Mouse (Mus musculus) hematopoietic stem cell, adult 5-6 weeks (primary cell): Measurements from ENCODE around the gene Meiob. TPM values are rescaled to one million over a fixed set of nuclear protein-coding genes. Genes with fewer than 3 reads are reported as not detected.

Experiments used
- ATAC-seq, 2 experiments: fragments of 125-278 bp in 1 of 2; replicated peaks in 1 of 2; 2 replicates each; pipeline ENCODE4 v1.8.0; 2016 to 2017; ENCODE audit warnings: inconsistent platforms in 2 of 2, mild to moderate bottlenecking in 2 of 2, moderate number of reproducible peaks in 2 of 2, low read depth in 1 of 2, moderate TSS enrichment in 1 of 2; ENCODE audit not compliant: low FRiP score in 2 of 2, poor library complexity in 2 of 2, severe bottlenecking in 2 of 2, insufficient read depth in 1 of 2, low TSS enrichment in 1 of 2
- total RNA-seq: library from RNA; stranded (forward); fragments of 172-1452, 232-1000 nt; gene quantifications from 2 replicates; pipeline ENCODE4 v1.2.3, GENCODE M21; 2017

Gene Meiob
- total RNA-seq, 1 experiment from 2014 or later: not detected

- no peak for ATAC-seq
Measured at GRCm38 (mm10) chr17:24815256-24815655, 11.2 kb downstream of the Meiob start.

GRCm38 (mm10) chr17:24817503-24817902 is 13.4 kb downstream of the Meiob start:
- no peak for ATAC-seq

GRCm38 (mm10) chr17:24818172-24818571 is 14.1 kb downstream of the Meiob start:
- ATAC-seq: no peak

- no peak for ATAC-seq
Measured at GRCm38 (mm10) chr17:24819469-24819868, 15.4 kb downstream of the Meiob start.

- ATAC-seq: no peak
Measured at GRCm38 (mm10) chr17:24821351-24822280, 17.5 kb downstream of the Meiob start.

- no peak for ATAC-seq
Measured at GRCm38 (mm10) chr17:24839842-24840241, 35.8 kb downstream of the Meiob start, which contains the start of gene Hagh. TSS of gene Hagh (plus strand) at chr17:24840143.

- ATAC-seq: no peak
Measured at GRCm38 (mm10) chr17:24840341-24840740, 36.3 kb downstream of the Meiob start.

- ATAC-seq: 0 out of 4 replicates have a peak, but pooled peaks of 1 of the 2 experiments have one; percentile 51
Measured at GRCm38 (mm10) chr17:24841133-24841532, 37.0 kb downstream of the Meiob start.

- no peak for ATAC-seq
Measured at GRCm38 (mm10) chr17:24842631-24843030, 38.5 kb downstream of the Meiob start.

GRCm38 (mm10) chr17:24844525-24844924 is 40.4 kb downstream of the Meiob start:
- ATAC-seq: no peak

- ATAC-seq: no peak
Measured at GRCm38 (mm10) chr17:24847386-24847785, 43.3 kb downstream of the Meiob start.

- ATAC-seq: no peak
Measured at GRCm38 (mm10) chr17:24848600-24849031, 44.5 kb downstream of the Meiob start.

- peak; percentile 19 to 55; a peak in 3 of 4 replicates for ATAC-seq
Measured at GRCm38 (mm10) chr17:24849733-24850064, 45.6 kb downstream of the Meiob start.

GRCm38 (mm10) chr17:24850065-24850772 is 46.1 kb downstream of the Meiob start, which contains the start of gene Fahd1:
TSS of gene Fahd1 (minus strand) at chr17:24850364.
- peak; percentile 97 to 98 for ATAC-seq

- no peak; a peak in 1 of 4 replicates for ATAC-seq
Measured at GRCm38 (mm10) chr17:24850773-24851127, 46.7 kb downstream of the Meiob start.

GRCm38 (mm10) chr17:24851381-24852125 is 47.5 kb downstream of the Meiob start:
- ATAC-seq: no peak

- ATAC-seq: no peak
Measured at GRCm38 (mm10) chr17:24855838-24856464, 51.9 kb downstream of the Meiob start.
